Mouse (Mus musculus) lung, postnatal 25 days (tissue): ENCODE measurements around the gene Olfr502.
"Not testable (repeated sequence)": the region's sequence is repeated elsewhere in the genome, so short reads cannot be mapped to it uniquely, and the experiment has no call there.

Experiments
- DNase-seq: peaks from one replicate; pipeline ENCODE4 v3.0.0; 2022; ENCODE audit warnings: low spot score

Gene Olfr502

GRCm38 (mm10) chr7:108524965-108525364 lies at the start of gene Olfr502:
Gene Olfr502, minus strand, starts transcription at chr7:108525065.
- no peak for DNase-seq

GRCm38 (mm10) chr7:108565693-108566092 lies 40.8 kb upstream of the Olfr502 start, which contains the start of gene Olfr504:
Gene Olfr504, minus strand, starts transcription at chr7:108565793.
- DNase-seq: no peak

GRCm38 (mm10) chr7:108544227-108544626 lies 19.4 kb upstream of the Olfr502 start, which contains the start of gene Olfr503:
Gene Olfr503, plus strand, starts transcription at chr7:108544527.
- DNase-seq: not testable (repeated sequence)

- DNase-seq: no peak
These were observed 17.6 kb upstream of the Olfr502 start for GRCm38 (mm10) chr7:108542416-108542815.
